Mouse (Mus musculus) liver, embryonic 11.5 days (tissue): ENCODE measurements around the gene Abcb9. TPM values are rescaled to one million over a fixed set of nuclear protein-coding genes. Genes with fewer than 3 reads are reported as not detected.
A peak's percentile ranks its signal among the peaks of the same experiment; 100 is the strongest.

Source experiments
- ATAC-seq: fragments of 200-750 bp; cut with Nextera tagmentation; replicated peaks from 2 replicates; pipeline ENCODE4 v1.8.0; 2017; ENCODE audit warnings: moderate number of reproducible peaks, mild to moderate bottlenecking, moderate TSS enrichment, moderate library complexity; ENCODE audit not compliant: low FRiP score
- DNase-seq: peaks from one replicate; pipeline ENCODE4 v3.0.0-alpha.2; 2017; ENCODE audit warnings: low spot score
- H3K27ac ChIP-seq: fragments of 300-500 bp; sonication (generic); 2 replicates; pipeline ENCODE4 v1.5.1; 2014; ENCODE audit warnings: mild to moderate bottlenecking, low read depth, low read length, control low read depth
- H3K27me3 ChIP-seq: fragments of 300-500 bp; sonication (generic); replicated peaks from 2 replicates; pipeline ENCODE4 v1.6.1; 2014; ENCODE audit warnings: low read length, mixed read lengths; ENCODE audit not compliant: control insufficient read depth, insufficient read depth
- H3K36me3 ChIP-seq: fragments of 300-500 bp; sonication (generic); 2 replicates; pipeline ENCODE4 v1.6.1; 2014; ENCODE audit warnings: mild to moderate bottlenecking, low read length, moderate library complexity, mixed read lengths; ENCODE audit not compliant: control insufficient read depth, insufficient read depth
- H3K4me1 ChIP-seq: fragments of 300-500 bp; sonication (generic); replicated peaks from 2 replicates; pipeline ENCODE4 v1.6.1; 2014; ENCODE audit warnings: low read length, mixed read lengths; ENCODE audit not compliant: control insufficient read depth, insufficient read depth
- H3K4me2 ChIP-seq: fragments of 300-500 bp; sonication (generic); 2 replicates; pipeline ENCODE4 v1.6.1; 2014; ENCODE audit warnings: mild to moderate bottlenecking, control low read depth, moderate library complexity
- H3K4me3 ChIP-seq: fragments of 300-500 bp; sonication (generic); 2 replicates; pipeline ENCODE4 v1.5.1; 2014; ENCODE audit warnings: low read depth, low read length, control low read depth
- H3K9ac ChIP-seq: fragments of 300-500 bp; sonication (generic); 2 replicates; pipeline ENCODE4 v1.6.1; 2014; ENCODE audit warnings: low read depth, low read length, control low read depth
- H3K9me3 ChIP-seq: fragments of 300-500 bp; sonication (generic); 2 replicates; pipeline ENCODE4 v1.6.1; 2016; ENCODE audit warnings: low read length, inconsistent platforms, mixed read lengths; ENCODE audit not compliant: control insufficient read depth
- WGBS: fragments of 180-500 bp; shearing (Covaris S2); extraction: QIAGEN DNeasy Blood & Tissue Kit; methylation state at CpG from one replicate; pipeline ENCODE4 v1.1.7; 2014; 5-methylcytosine and 5-hydroxymethylcytosine counted together
- polyA plus RNA-seq: library from polyadenylated mRNA; unstranded; fragments of >200 nt; fragmentation: Nextera tagmentation; extraction: Ambion mirVana; gene quantifications from 2 replicates; pipeline ENCODE4 v1.2.1, GENCODE M21; 2014

Abcb9 gene
- polyA plus RNA-seq, 1 experiment from 2014 or later: 4.1 TPM

GRCm38 (mm10) chr5:124017941-124018340 lies 77.7 kb downstream of the Abcb9 start:
- ATAC-seq: no peak
- Histone ChIP-seq H3K27me3 (no peaks in the 10 kb centered on the region), H3K9ac (no peak overlapping the region), H3K4me2 (peak overlapping the region; percentile 50; the same call in 1 of the 2 replicates), H3K4me3 (no peak overlapping the region), H3K36me3 (no peaks in the 10 kb centered on the region), H3K4me1 (peaks cover 94% of the 10 kb centered on the region), H3K27ac (peak overlapping the region; percentile 54), H3K9me3 (no peaks in the 10 kb centered on the region)
- DNase-seq: no peak
- 67% methylated on average over 9 of the region's 9 CpGs for WGBS

- H3K4me2 ChIP-seq: no peak overlapping the region
- no peaks in the 10 kb centered on the region for H3K9me3 ChIP-seq
- H3K4me3 ChIP-seq: no peak overlapping the region
- ATAC-seq: no peak
- peaks cover 97% of the 10 kb centered on the region for H3K4me1 ChIP-seq
- 0 out of 2 replicates have a peak overlapping the region, but pooled peaks have one; percentile 25 for H3K9ac ChIP-seq
- WGBS: 75% methylated on average over 7 of the region's 7 CpGs
- no peak for DNase-seq
- no peaks in the 10 kb centered on the region for H3K36me3 ChIP-seq
- H3K27ac ChIP-seq: 0 out of 2 replicates have a peak overlapping the region, but pooled peaks have one; percentile 22
- no peaks in the 10 kb centered on the region for H3K27me3 ChIP-seq
Measured at GRCm38 (mm10) chr5:124016291-124016821, 79.2 kb downstream of the Abcb9 start.

GRCm38 (mm10) chr5:124015727-124016126 lies 79.9 kb downstream of the Abcb9 start:
- 82% methylated on average over 2 of the region's 2 CpGs for WGBS
- no peak overlapping the region for H3K27ac ChIP-seq
- H3K9ac ChIP-seq: no peak overlapping the region
- H3K4me3 ChIP-seq: no peak overlapping the region
- no peaks in the 10 kb centered on the region for H3K9me3 ChIP-seq
- no peaks in the 10 kb centered on the region for H3K27me3 ChIP-seq
- H3K4me2 ChIP-seq: no peak overlapping the region
- no peaks in the 10 kb centered on the region for H3K36me3 ChIP-seq
- ATAC-seq: no peak
- no peak for DNase-seq
- peaks cover 97% of the 10 kb centered on the region for H3K4me1 ChIP-seq

- Histone ChIP-seq H3K4me2 (peak overlapping the region; percentile 5; the same call in 1 of the 2 replicates), H3K27me3 (no peaks in the 10 kb centered on the region), H3K36me3 (peaks cover 5% of the 10 kb centered on the region; the same call in 1 of the 2 replicates), H3K27ac (0 out of 2 replicates have a peak overlapping the region, but pooled peaks have one; percentile 8), H3K4me1 (peaks cover 98% of the 10 kb centered on the region), H3K9me3 (no peaks in the 10 kb centered on the region), H3K9ac (no peak overlapping the region), H3K4me3 (no peak overlapping the region)
- DNase-seq (no peak), ATAC-seq (no peak)
- WGBS: 57% methylated on average over 11 of the region's 11 CpGs
Measured at GRCm38 (mm10) chr5:124014791-124015251, 80.8 kb downstream of the Abcb9 start.

- peaks cover 95% of the 10 kb centered on the region for H3K4me1 ChIP-seq
- no peak for DNase-seq
- H3K9me3 ChIP-seq: no peaks in the 10 kb centered on the region
- WGBS: 88% methylated on average over 3 of the region's 3 CpGs
- no peaks in the 10 kb centered on the region for H3K27me3 ChIP-seq
- 0 out of 2 replicates have a peak overlapping the region, but pooled peaks have one; percentile 8 for H3K27ac ChIP-seq
- ATAC-seq: no peak
- no peak overlapping the region for H3K4me3 ChIP-seq
- no peak overlapping the region for H3K4me2 ChIP-seq
- H3K36me3 ChIP-seq: peaks cover 6% of the 10 kb centered on the region; the same call in 1 of the 2 replicates
- H3K9ac ChIP-seq: no peak overlapping the region
Measured at GRCm38 (mm10) chr5:124014180-124014579, 81.4 kb downstream of the Abcb9 start.

- Histone ChIP-seq H3K9ac (no peak overlapping the region), H3K4me2 (no peak overlapping the region), H3K4me3 (no peak overlapping the region), H3K9me3 (no peaks in the 10 kb centered on the region), H3K36me3 (peaks cover 9% of the 10 kb centered on the region; the same call in 1 of the 2 replicates), H3K27ac (no peak overlapping the region), H3K27me3 (no peaks in the 10 kb centered on the region), H3K4me1 (peaks cover 91% of the 10 kb centered on the region)
- no peak for ATAC-seq
- 76% methylated on average over 16 of the region's 16 CpGs for WGBS
- DNase-seq: no peak
Measured at GRCm38 (mm10) chr5:124013747-124014146, 81.9 kb downstream of the Abcb9 start.

- Histone ChIP-seq H3K4me3 (no peak overlapping the region), H3K9me3 (no peaks in the 10 kb centered on the region), H3K27ac (peak overlapping the region; percentile 30; the same call in 1 of the 2 replicates), H3K27me3 (no peaks in the 10 kb centered on the region), H3K36me3 (peaks cover 15% of the 10 kb centered on the region), H3K4me2 (peak overlapping the region; percentile 24; the same call in 1 of the 2 replicates), H3K9ac (no peak overlapping the region), H3K4me1 (peaks cover 82% of the 10 kb centered on the region)
- 34% methylated on average over 10 of the region's 10 CpGs for WGBS
- no peak for DNase-seq
- no peak for ATAC-seq
Measured at GRCm38 (mm10) chr5:124012885-124013284, 82.7 kb downstream of the Abcb9 start.

- H3K27me3 ChIP-seq: no peaks in the 10 kb centered on the region
- peak overlapping the region; percentile 75; the same call in 1 of the 2 replicates for H3K27ac ChIP-seq
- WGBS: 26% methylated on average over 8 of the region's 8 CpGs
- H3K4me1 ChIP-seq: peaks cover 73% of the 10 kb centered on the region
- no peak for DNase-seq
- peaks cover 22% of the 10 kb centered on the region for H3K36me3 ChIP-seq
- peak overlapping the region; percentile 23; the same call in 1 of the 2 replicates for H3K9ac ChIP-seq
- peak overlapping the region; percentile 61 for H3K4me2 ChIP-seq
- no peak overlapping the region for H3K4me3 ChIP-seq
- ATAC-seq: no peak
- no peaks in the 10 kb centered on the region for H3K9me3 ChIP-seq
Measured at GRCm38 (mm10) chr5:124011927-124012326, 83.7 kb downstream of the Abcb9 start.
